Mouse (Mus musculus): ENCODE results near the gene Ttc39b. TPM values are rescaled to one million over a fixed set of nuclear protein-coding genes. Genes with fewer than 3 reads are reported as not detected.

Gene Ttc39b
- total and polyA plus RNA-seq, 3 experiments: 11.3 to 109 (median 21.1) TPM

- Histone ChIP-seq H3K27me3 (ENCODE audit: control insufficient read depth in 1 of 2, insufficient read depth in 2 of 2, low read length in 2 of 2) (no peaks in the 10 kb centered on the region), H3K9me3 (replicated peaks; ENCODE audit: insufficient read depth, low read length) (no peaks in the 10 kb centered on the region), H3K79me2 (ENCODE audit: control insufficient read depth, insufficient read depth, low read length, poor library complexity) (no peaks in the 10 kb centered on the region; the same call in 1 of the 2 replicates), H3K36me3 (ENCODE audit: control insufficient read depth in 1 of 2, insufficient read depth in 2 of 2, low read length in 2 of 2) (peaks cover 17 to 63% of the 10 kb centered on the region in 2 experiments), H3K9ac (ENCODE audit: control insufficient read depth, low read depth, low read length, poor library complexity, severe bottlenecking) (peak overlapping the region; percentile 62), H3K4me1 (ENCODE audit: control insufficient read depth in 1 of 2, insufficient read depth in 2 of 2, low read length in 2 of 2) (peaks cover 38 to 53% of the 10 kb centered on the region in 2 experiments), H3K27ac (ENCODE audit: control insufficient read depth, low read depth, low read length) (peak overlapping the region; percentile 99), H3K4me3 (ENCODE audit: control insufficient read depth in 1 of 2, insufficient read depth in 1 of 2, low read depth in 2 of 2, low read length in 2 of 2) (no peak overlapping the region)
- TF ChIP-seq HCFC1 (IDR thresholded peaks at IDR 0.05; ENCODE audit: low read depth, low read length) (peak; percentile 52; the same call in 1 of the 2 replicates), BHLHE40 (IDR thresholded peaks at IDR 0.05; ENCODE audit: borderline replicate concordance, low read depth, low read length) (peak; percentile 66; the same call in 1 of the 2 replicates), ZNF384 (IDR thresholded peaks at IDR 0.05; ENCODE audit: low read depth, low read length) (peak; percentile 26; the same call in 1 of the 2 replicates), TCF12 (IDR thresholded peaks at IDR 0.05; ENCODE audit: low read depth, low read length) (peak; percentile 98), EP300 (IDR thresholded peaks at IDR 0.05; ENCODE audit: low read depth in 1 of 2, low read length in 2 of 2) (peak; percentile 97 to 98), MEF2A (IDR thresholded peaks at IDR 0.05; ENCODE audit: extremely low read depth, insufficient replicate concordance, low read depth, low read length, poor library complexity, severe bottlenecking) (0 out of 2 replicates have a peak, but pooled peaks have one; percentile 35), ZC3H11A (IDR thresholded peaks at IDR 0.05; ENCODE audit: low read depth, low read length) (no peak), MYB (IDR thresholded peaks at IDR 0.05; ENCODE audit: low read depth, low read length) (peak; percentile 20; the same call in 1 of the 2 replicates), NELFE (IDR thresholded peaks at IDR 0.05; ENCODE audit: low read depth, low read length) (no peak), SIN3A (IDR thresholded peaks at IDR 0.05; ENCODE audit: low read length) (peak; percentile 95), USF1 (IDR thresholded peaks at IDR 0.05; ENCODE audit: low read depth, low read length) (no peak), ZKSCAN1 (IDR thresholded peaks at IDR 0.05; ENCODE audit: low read depth, low read length) (no peak), KAT2A (conservative IDR thresholded peaks at IDR 0.05; ENCODE audit: low read depth, low read length) (peak; percentile 50; the same call in 1 of the 2 replicates), POLR2AphosphoS5 (IDR thresholded peaks at IDR 0.05; ENCODE audit: borderline replicate concordance, low read depth, low read length) (no peak), RCOR1 (IDR thresholded peaks at IDR 0.05; ENCODE audit: low read depth, low read length) (peak; percentile 91), TAL1 (IDR thresholded peaks at IDR 0.05; ENCODE audit: low read length) (peak; percentile 99), ZMIZ1 (IDR thresholded peaks at IDR 0.05; ENCODE audit: low read depth, low read length) (peak; percentile 50; the same call in 1 of the 2 replicates), UBTF (IDR thresholded peaks at IDR 0.05; ENCODE audit: borderline replicate concordance, insufficient read depth, low read depth, low read length) (no peak), MXI1 (IDR thresholded peaks at IDR 0.05; ENCODE audit: low read depth, low read length) (peak; percentile 86), TBP (IDR thresholded peaks at IDR 0.05; ENCODE audit: low read depth, low read length) (0 out of 2 replicates have a peak, but pooled peaks have one; percentile 41), GATA1 (IDR thresholded peaks at IDR 0.05; ENCODE audit: low read depth, low read length) (peak; percentile 98), JUND (IDR thresholded peaks at IDR 0.05; ENCODE audit: low read depth, low read length) (peak; percentile 70; the same call in 1 of the 2 replicates), MAFK (IDR thresholded peaks at IDR 0.05; ENCODE audit: borderline replicate concordance, low read depth, low read length) (0 out of 2 replicates have a peak, but pooled peaks have one; percentile 38), CHD1 (IDR thresholded peaks at IDR 0.05; ENCODE audit: low read depth, low read length) (no peak), MYC (IDR thresholded peaks at IDR 0.05; ENCODE audit: low read depth, low read length) (peak; percentile 93), ETS1 (IDR thresholded peaks at IDR 0.05; ENCODE audit: low read depth, low read length) (peak; percentile 97), USF2 (IDR thresholded peaks at IDR 0.05; ENCODE audit: borderline replicate concordance in 1 of 2, insufficient read depth in 1 of 2, low read depth in 1 of 2, low read length in 2 of 2) (no peak), MAX (IDR thresholded peaks at IDR 0.05; ENCODE audit: low read length) (peak; percentile 81; the same call in 1 of the 2 replicates), GABPA (IDR thresholded peaks at IDR 0.05; ENCODE audit: low read depth, low read length) (peak; percentile 71), NRF1 (IDR thresholded peaks at IDR 0.05; ENCODE audit: insufficient read depth, low read depth, low read length, poor library complexity, severe bottlenecking) (peak; percentile 59; the same call in 1 of the 2 replicates), POLR2AphosphoS2 (IDR thresholded peaks at IDR 0.05; ENCODE audit: low read length) (peak; percentile 48; the same call in 1 of the 2 replicates)
- DNase-seq (ENCODE audit: low read depth, low spot score): peak; percentile 97
Measured at GRCm38 (mm10) chr4:83256779-83257178, 67.3 kb downstream of the Ttc39b start.
